Mouse (Mus musculus): Measurements from ENCODE around the gene Rdh1. TPM values are rescaled to one million over a fixed set of nuclear protein-coding genes. Genes with fewer than 3 reads are reported as not detected.

The Rdh1 gene
- total and polyA plus RNA-seq, 3 experiments: not detected

DNA sequence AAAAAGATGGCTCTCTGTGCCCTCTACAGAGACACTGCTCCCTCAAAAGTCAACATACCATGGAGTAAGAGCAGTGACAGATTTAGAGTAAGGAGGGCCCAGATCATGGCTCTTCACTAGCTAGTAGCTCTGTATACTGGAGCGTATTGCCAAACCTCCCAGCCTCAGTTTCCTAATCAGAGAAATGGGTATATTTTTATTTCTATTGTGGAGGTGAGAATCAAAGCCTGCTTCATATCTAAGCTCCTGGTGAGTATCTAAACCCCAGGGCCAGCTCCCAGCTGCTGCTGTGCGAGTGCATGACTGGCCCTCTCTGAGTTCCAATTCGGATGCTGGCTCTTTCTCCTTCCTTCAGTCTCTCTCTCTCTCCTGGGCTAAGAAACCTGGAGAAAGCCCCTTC is 35.3 kb upstream of the Rdh1 start, which contains the start of gene Tac2:
Tac2 (plus strand) TSS at position 301 of the 400 bp plus-strand sequence.
- in situ Hi-C loops (cut with MboI; ENCODE audit: low pct_ligation_motif_present, low pct_unique_long_range_greater_than_20kb, low sequenced_read_pairs): no loop called here
- Histone ChIP-seq H3K9ac (ENCODE audit: insufficient read depth, low read depth) (no peak within 1 kb of the TSS), H3K4me2 (ENCODE audit: insufficient read depth, low read depth, poor library complexity, severe bottlenecking) (no peak within 1 kb of the TSS), H3K27me3 (replicated peaks) (peaks cover 75% of the 10 kb centered on the region), H3K4me3 (replicated peaks in 1 of 3; ENCODE audit: low read depth in 2 of 3, low read length in 2 of 3, poor library complexity in 1 of 3) (no peak within 1 kb of the TSS), H3K36me3 (replicated peaks in 1 of 2; ENCODE audit: control insufficient read depth in 1 of 2, insufficient read depth in 1 of 2, low read length in 1 of 2) (no peaks in the 10 kb centered on the region), H3K27ac (ENCODE audit: insufficient read depth, low read depth) (no peak within 1 kb of the TSS), H3K79me2 (replicated peaks; ENCODE audit: control insufficient read depth, extremely low read depth, insufficient read depth, poor library complexity, severe bottlenecking) (no peaks in the 10 kb centered on the region), H3K9me3 (replicated peaks; ENCODE audit: low read length) (no peaks in the 10 kb centered on the region), H3K4me1 (ENCODE audit: control insufficient read depth in 1 of 2, insufficient read depth in 2 of 2) (peaks cover 0 to 5% of the 10 kb centered on the region in 2 experiments; a peak in 1 of 4 replicates)
- TF ChIP-seq MAX (IDR thresholded peaks at IDR 0.05; ENCODE audit: low read length) (no peak), POLR2AphosphoS2 (IDR thresholded peaks at IDR 0.05; ENCODE audit: low read depth, low read length) (no peak), HCFC1 (IDR thresholded peaks at IDR 0.05; ENCODE audit: low read depth, low read length) (no peak), CHD2 (IDR thresholded peaks at IDR 0.05; ENCODE audit: low read length) (no peak), MYC (IDR thresholded peaks at IDR 0.05; ENCODE audit: low read depth, low read length) (no peak), USF2 (conservative IDR thresholded peaks at IDR 0.05; ENCODE audit: low read depth, low read length) (no peak), RCOR1 (conservative IDR thresholded peaks at IDR 0.05; ENCODE audit: low read depth, low read length) (no peak), NELFE (IDR thresholded peaks at IDR 0.05; ENCODE audit: low read depth, low read length) (no peak), KAT2A (IDR thresholded peaks at IDR 0.05; ENCODE audit: insufficient replicate concordance, low read length) (no peak), MEF2A (IDR thresholded peaks at IDR 0.05; ENCODE audit: borderline replicate concordance, low read depth, low read length) (no peak), CHD1 (IDR thresholded peaks at IDR 0.05; ENCODE audit: low read depth, low read length) (no peak), ZNF384 (IDR thresholded peaks at IDR 0.05; ENCODE audit: low read depth, low read length) (no peak), UBTF (IDR thresholded peaks at IDR 0.05; ENCODE audit: low read depth, low read length) (no peak), ZC3H11A (IDR thresholded peaks at IDR 0.05; ENCODE audit: low read depth, low read length) (no peak), MAFK (IDR thresholded peaks at IDR 0.05; ENCODE audit: insufficient replicate concordance, low read length) (no peak)
- dilution Hi-C loops (cut with MboI; ENCODE audit: extremely low pct_ligation_motif_present, extremely low pct_unique_long_range_greater_than_20kb, low sequenced_read_pairs): no loop called here
- DNase-seq (ENCODE audit: extremely low read depth): no peak

DNA sequence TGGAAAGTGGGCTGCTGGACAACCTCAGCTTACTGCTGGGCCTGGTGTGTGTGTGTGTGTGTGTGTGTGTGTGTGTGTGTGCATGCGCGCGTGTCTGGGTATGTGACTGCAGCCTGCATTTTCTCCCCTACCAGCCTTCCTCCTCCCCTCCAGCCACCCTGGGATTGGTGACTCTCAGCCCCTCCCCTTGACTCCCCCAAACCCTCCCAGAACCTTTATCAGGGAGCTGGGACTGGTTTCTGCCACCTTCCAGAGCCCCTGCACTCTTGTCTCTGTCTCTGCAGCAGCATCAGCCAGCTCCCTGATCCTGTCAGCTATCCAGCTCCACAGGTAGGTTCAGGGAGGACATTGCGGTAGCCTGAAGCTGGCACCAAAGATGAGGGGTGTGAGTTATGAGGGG is 34.4 kb upstream of the Rdh1 start:
- Histone ChIP-seq H3K9ac (ENCODE audit: insufficient read depth, low read depth) (no peak overlapping the region), H3K4me1 (ENCODE audit: control insufficient read depth in 1 of 2, insufficient read depth in 2 of 2) (peaks cover 0 to 5% of the 10 kb centered on the region in 2 experiments; a peak in 1 of 4 replicates), H3K36me3 (replicated peaks in 1 of 2; ENCODE audit: control insufficient read depth in 1 of 2, insufficient read depth in 1 of 2, low read length in 1 of 2) (no peaks in the 10 kb centered on the region), H3K79me2 (replicated peaks; ENCODE audit: control insufficient read depth, extremely low read depth, insufficient read depth, poor library complexity, severe bottlenecking) (no peaks in the 10 kb centered on the region), H3K9me3 (replicated peaks; ENCODE audit: low read length) (no peaks in the 10 kb centered on the region), H3K27ac (ENCODE audit: insufficient read depth, low read depth) (no peak overlapping the region), H3K4me2 (ENCODE audit: insufficient read depth, low read depth, poor library complexity, severe bottlenecking) (no peak overlapping the region), H3K4me3 (replicated peaks in 1 of 3; ENCODE audit: low read depth in 2 of 3, low read length in 2 of 3, poor library complexity in 1 of 3) (no peak overlapping the region), H3K27me3 (replicated peaks) (peaks cover 76% of the 10 kb centered on the region)
- no peak for DNase-seq (ENCODE audit: extremely low read depth)
- TF ChIP-seq UBTF (IDR thresholded peaks at IDR 0.05; ENCODE audit: low read depth, low read length) (no peak), GABPA (IDR thresholded peaks at IDR 0.05; ENCODE audit: insufficient replicate concordance, low read depth, low read length) (no peak), USF1 (IDR thresholded peaks at IDR 0.05; ENCODE audit: low read depth, low read length) (no peak), NRF1 (IDR thresholded peaks at IDR 0.05; ENCODE audit: low read depth, low read length) (no peak), MXI1 (IDR thresholded peaks at IDR 0.05; ENCODE audit: low read depth, low read length) (no peak), HCFC1 (IDR thresholded peaks at IDR 0.05; ENCODE audit: low read depth, low read length) (no peak), EP300 (IDR thresholded peaks at IDR 0.05; ENCODE audit: low read length) (no peak), BHLHE40 (IDR thresholded peaks at IDR 0.05; ENCODE audit: low read depth, low read length) (no peak), ETS1 (conservative IDR thresholded peaks at IDR 0.05; ENCODE audit: low read depth, low read length) (no peak), MAX (IDR thresholded peaks at IDR 0.05; ENCODE audit: low read length) (no peak), NELFE (IDR thresholded peaks at IDR 0.05; ENCODE audit: low read depth, low read length) (no peak), USF2 (conservative IDR thresholded peaks at IDR 0.05; ENCODE audit: low read depth, low read length) (no peak), RAD21 (IDR thresholded peaks at IDR 0.05; ENCODE audit: low read depth, low read length) (no peak)
- dilution Hi-C loops (cut with MboI; ENCODE audit: extremely low pct_ligation_motif_present, extremely low pct_unique_long_range_greater_than_20kb, low sequenced_read_pairs): no loop called here
- in situ Hi-C loops (cut with MboI; ENCODE audit: low pct_ligation_motif_present, low pct_unique_long_range_greater_than_20kb, low sequenced_read_pairs): loop anchor here (25.0 kb wide), 1 partner anchor 212 kb away; no protein-coding TSS in a partner anchor

Measured in CH12.LX (cell line).